Mouse (Mus musculus) liver, adult 2 months (tissue): ENCODE measurements at regions not wholly inside any gene's neighbourhood (a gene's known extent, or its start where the extent isn't known, plus 50 kb on each side); places are given as distances from the start of the nearest gene placed in this dataset.

Source experiments
- DNase-seq: peaks from one replicate; pipeline ENCODE4 v3.0.0-alpha.2; 2011; ENCODE audit warnings: low read depth, low spot score; ENCODE audit errors: extremely low read depth
- H3K27ac ChIP-seq: fragments of 200-500 bp; replicated peaks from 2 replicates; pipeline ENCODE4 v1.5.1; 2012; ENCODE audit warnings: low read depth, mild to moderate bottlenecking, control low read depth, inconsistent platforms, low read length; ENCODE audit not compliant: insufficient read depth
- H3K27me3 ChIP-seq: fragments of 200-500 bp; 2 replicates; pipeline ENCODE4 v1.6.1; 2012; ENCODE audit warnings: mild to moderate bottlenecking, moderate library complexity, low read length, inconsistent platforms; ENCODE audit not compliant: control insufficient read depth, insufficient read depth
- H3K36me3 ChIP-seq: fragments of 200-500 bp; 2 replicates; pipeline ENCODE4 v1.6.1; 2012; ENCODE audit warnings: low read length, inconsistent platforms; ENCODE audit not compliant: control insufficient read depth, insufficient read depth
- H3K4me1 ChIP-seq: fragments of 200-500 bp; 2 replicates; pipeline ENCODE4 v1.6.1; 2011; ENCODE audit warnings: low read length; ENCODE audit not compliant: control insufficient read depth, insufficient read depth
- H3K4me3 ChIP-seq: fragments of 200-500 bp; 2 replicates; pipeline ENCODE4 v1.5.1; 2011; ENCODE audit warnings: low read depth, mild to moderate bottlenecking, control low read depth, low read length, moderate library complexity; ENCODE audit not compliant: insufficient read depth
- H3K79me2 ChIP-seq: fragments of 200-500 bp; 2 replicates; pipeline ENCODE4 v1.6.1; 2012; ENCODE audit warnings: inconsistent platforms, mild to moderate bottlenecking, low read length, moderate library complexity; ENCODE audit not compliant: control insufficient read depth, insufficient read depth
- H3K9ac ChIP-seq: fragments of 200-500 bp; 2 replicates; pipeline ENCODE4 v1.6.1; 2012; ENCODE audit warnings: low read depth, mild to moderate bottlenecking, control low read depth, inconsistent platforms, low read length
- CTCF ChIP-seq: fragments of 200-500 bp; IDR thresholded peaks from 2 replicates; pipeline ENCODE4 v1.5.1; 2011; ENCODE audit warnings: low read depth, low read length, control low read depth
- POLR2A ChIP-seq: fragments of 200-500 bp; IDR thresholded peaks from 2 replicates; pipeline ENCODE4 v1.6.1; 2011; ENCODE audit warnings: low read length, control low read depth; ENCODE audit not compliant: insufficient read depth; ENCODE audit errors: extremely low read depth
- WGBS: fragments of 180-500 bp; shearing (Covaris S2); methylation state at CpG from one replicate; pipeline ENCODE4 v1.1.7; 2018; 5-methylcytosine and 5-hydroxymethylcytosine counted together

DNA sequence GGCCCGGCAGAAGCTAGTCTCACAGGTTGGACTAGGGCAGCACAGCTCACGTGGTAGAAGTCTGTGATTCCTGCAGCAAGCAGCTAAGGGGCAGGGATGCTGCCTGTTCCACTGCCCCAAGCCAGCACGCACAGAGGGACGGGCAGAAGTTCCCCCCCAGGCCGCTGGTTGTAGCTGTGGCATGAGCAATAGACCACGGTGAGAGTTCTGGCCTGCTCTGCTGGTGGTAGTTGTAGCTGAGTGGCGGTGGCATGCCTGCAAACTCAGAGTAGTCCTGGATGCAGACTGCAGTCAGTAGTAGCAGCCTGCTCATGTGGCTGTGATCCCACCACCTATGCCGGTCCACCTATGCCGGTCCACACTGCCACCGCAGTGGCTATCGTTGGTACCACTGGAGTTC lies 71.5 kb upstream of the Rpl39l start:
- WGBS = 93% methylated on average over 11 of the region's 11 CpGs
- Histone ChIP-seq H3K27me3 (no peaks in the 10 kb centered on the region), H3K4me1 (no peaks in the 10 kb centered on the region), H3K27ac (no peak overlapping the region), H3K79me2 (no peaks in the 10 kb centered on the region), H3K9ac (no peak overlapping the region), H3K36me3 (no peaks in the 10 kb centered on the region), H3K4me3 (no peak overlapping the region)
- DNase-seq = no peak
- TF ChIP-seq CTCF (no peak), POLR2A (no peak)

DNA sequence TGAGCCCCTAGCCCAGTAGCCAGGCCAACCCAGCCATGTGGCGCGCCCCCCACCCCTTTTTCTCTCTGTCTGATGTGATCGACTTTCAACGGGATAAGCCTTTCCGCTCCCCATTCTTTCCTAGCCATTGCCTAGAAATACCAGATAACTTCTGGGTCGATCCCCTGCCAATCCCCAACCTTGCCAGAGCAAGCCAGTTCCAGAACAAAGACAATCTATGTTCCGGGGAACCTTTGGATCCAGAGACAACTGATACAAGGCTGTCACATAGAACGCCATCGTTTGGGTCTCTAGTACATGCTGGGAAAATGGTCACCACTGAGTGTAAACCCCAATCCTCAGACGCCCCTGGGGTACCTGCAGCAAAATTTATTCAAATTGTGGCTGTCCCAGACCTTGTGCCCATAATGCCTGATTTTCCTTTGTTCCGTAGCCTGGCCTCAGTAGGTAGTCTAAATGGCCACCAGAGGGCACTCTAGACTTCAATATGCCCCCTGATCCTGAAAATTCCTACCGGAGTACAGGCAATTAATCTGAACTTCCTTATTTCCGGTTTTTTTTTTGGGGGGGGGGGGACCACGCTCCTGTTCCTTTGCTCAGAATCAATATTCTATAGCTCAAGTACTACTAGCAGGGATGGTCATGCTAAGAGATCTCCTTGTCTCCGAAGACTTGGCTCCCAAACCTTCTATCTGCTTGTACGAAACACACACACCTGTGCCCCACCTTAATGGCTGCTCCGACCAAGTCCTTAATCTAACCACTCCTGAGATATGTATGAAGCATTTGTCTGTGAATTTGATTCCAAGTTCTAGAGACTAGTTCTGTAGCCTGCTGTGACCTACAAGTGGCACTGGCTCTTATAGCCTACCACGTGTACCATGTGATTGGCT lies 81.3 kb upstream of the Rpl39l start:
- WGBS = 60% methylated on average over 18 of the region's 18 CpGs
- DNase-seq = peak; percentile 33
- H3K27me3 ChIP-seq = no peaks in the 10 kb centered on the region
- H3K36me3 ChIP-seq = no peaks in the 10 kb centered on the region
- no peaks in the 10 kb centered on the region for H3K4me1 ChIP-seq
- TF ChIP-seq CTCF (peak; percentile 40), POLR2A (no peak)
- no peak overlapping the region for H3K9ac ChIP-seq
- no peaks in the 10 kb centered on the region for H3K79me2 ChIP-seq
- no peak overlapping the region for H3K4me3 ChIP-seq
- no peak overlapping the region for H3K27ac ChIP-seq

DNA sequence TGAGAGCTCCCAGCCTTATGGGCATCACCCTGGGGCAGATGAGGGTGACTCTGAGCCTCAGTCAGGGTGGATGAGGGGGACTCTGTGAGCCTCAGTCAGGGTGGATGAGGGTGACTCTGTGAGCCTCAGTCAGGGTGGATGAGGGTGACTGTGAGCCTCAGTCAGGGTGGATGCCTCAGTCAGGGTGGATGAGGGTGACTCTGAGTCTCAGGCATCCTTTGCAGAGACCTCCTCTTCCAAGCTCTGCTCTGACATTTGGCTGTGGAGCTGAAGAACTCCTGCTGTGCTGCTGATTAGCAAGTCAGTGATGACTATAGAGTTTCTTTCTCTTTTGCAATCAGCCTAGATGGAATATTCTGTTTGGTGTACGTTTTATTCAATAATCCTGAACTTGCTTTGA lies 83.7 kb upstream of the Rpl39l start:
- WGBS = 53% methylated on average over 1 of the region's 1 CpGs
- TF ChIP-seq CTCF = no peak
- no peak for TF ChIP-seq POLR2A

DNA sequence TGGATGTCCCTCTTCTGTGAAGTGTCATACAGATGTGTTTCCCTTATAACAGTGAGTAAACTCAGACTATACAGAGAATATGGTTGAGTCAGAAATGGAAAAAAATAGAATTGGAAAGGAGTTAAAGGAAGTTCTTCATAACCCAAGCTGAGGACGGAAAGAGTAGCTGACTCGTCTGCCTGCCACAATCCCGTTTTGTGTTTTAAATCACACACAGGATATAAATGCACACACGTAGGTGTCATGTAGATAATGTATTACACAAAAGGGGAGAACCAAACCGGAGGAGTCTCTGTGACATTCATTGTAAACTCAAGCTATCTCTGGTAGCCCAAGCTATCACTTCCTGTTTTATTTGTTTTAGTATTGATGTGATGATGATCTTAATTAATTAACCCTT lies 84.6 kb upstream of the Rpl39l start:
- 62% methylated on average over 5 of the region's 5 CpGs for WGBS
- Histone ChIP-seq H3K27me3 (no peaks in the 10 kb centered on the region), H3K36me3 (no peaks in the 10 kb centered on the region), H3K9ac (no peak overlapping the region), H3K4me3 (no peak overlapping the region), H3K27ac (no peak overlapping the region), H3K4me1 (no peaks in the 10 kb centered on the region), H3K79me2 (no peaks in the 10 kb centered on the region)
- DNase-seq = no peak
- TF ChIP-seq POLR2A (no peak), CTCF (no peak)

More for the DNA sequence above, 83.7 kb upstream of the Rpl39l start:
- Histone ChIP-seq H3K4me3 (no peak overlapping the region), H3K4me1 (no peaks in the 10 kb centered on the region), H3K27me3 (no peaks in the 10 kb centered on the region), H3K27ac (no peak overlapping the region), H3K79me2 (no peaks in the 10 kb centered on the region), H3K36me3 (no peaks in the 10 kb centered on the region), H3K9ac (no peak overlapping the region)
- DNase-seq = no peak

- H3K27me3 ChIP-seq = no peaks in the 10 kb centered on the region
- no peak overlapping the region for H3K27ac ChIP-seq
- H3K4me3 ChIP-seq = no peak overlapping the region
- DNase-seq = no peak
- no peaks in the 10 kb centered on the region for H3K79me2 ChIP-seq
- H3K36me3 ChIP-seq = no peaks in the 10 kb centered on the region
- WGBS = 45% methylated on average over 2 of the region's 2 CpGs
- H3K4me1 ChIP-seq = no peaks in the 10 kb centered on the region
- TF ChIP-seq POLR2A (no peak), CTCF (no peak)
- no peak overlapping the region for H3K9ac ChIP-seq
Observed at GRCm38 (mm10) chr16:10081751-10082150, 86.4 kb upstream of the Grin2a start.

DNA sequence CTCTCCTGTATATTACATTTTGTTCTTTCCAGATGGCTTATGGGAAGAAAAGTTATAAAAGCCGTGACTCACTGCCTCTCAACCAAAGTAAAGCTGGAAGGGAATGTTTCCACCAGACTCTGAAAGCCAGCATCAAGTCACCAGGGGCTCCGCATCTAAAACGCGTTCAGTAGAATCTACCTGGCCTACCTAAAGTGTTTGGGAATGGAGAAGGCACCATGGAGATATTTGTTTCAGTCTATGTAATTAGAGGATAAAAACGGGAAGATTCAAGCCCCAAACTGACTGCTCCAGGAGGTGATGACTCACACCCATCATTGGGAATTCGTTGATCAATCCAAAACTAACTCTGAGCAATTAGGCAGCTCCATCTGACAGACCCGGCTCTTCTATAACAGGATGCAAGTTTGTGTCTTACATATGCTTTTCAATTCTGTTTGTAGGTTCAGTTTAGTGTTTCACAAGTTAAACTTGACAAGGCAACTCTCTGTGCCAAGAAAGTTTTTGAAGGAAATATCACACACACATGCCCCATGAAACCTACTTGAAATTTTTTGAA lies 84.8 kb upstream of the Grin2a start:
- H3K27me3 ChIP-seq = no peaks in the 10 kb centered on the region
- H3K9ac ChIP-seq = no peak overlapping the region
- 86% methylated on average over 7 of the region's 7 CpGs for WGBS
- no peak overlapping the region for H3K4me3 ChIP-seq
- H3K79me2 ChIP-seq = no peaks in the 10 kb centered on the region
- no peaks in the 10 kb centered on the region for H3K36me3 ChIP-seq
- no peak overlapping the region for H3K27ac ChIP-seq
- no peaks in the 10 kb centered on the region for H3K4me1 ChIP-seq
- TF ChIP-seq CTCF = no peak
- no peak for TF ChIP-seq POLR2A
- no peak for DNase-seq
